Mouse (Mus musculus) heart, embryonic 14.5 days (tissue): ENCODE data around the gene Fbxo46. TPM values are rescaled to one million over a fixed set of nuclear protein-coding genes. Genes with fewer than 3 reads are reported as not detected.

Experiments used
- ATAC-seq: fragments of 200-750 bp; cut with Nextera tagmentation; 2 replicates; pipeline ENCODE4 v1.8.0; 2017; ENCODE audit warnings: low read depth, moderate TSS enrichment; ENCODE audit not compliant: insufficient number of reproducible peaks, insufficient read depth, low FRiP score
- H3K27ac ChIP-seq, 2 experiments: fragments of 200-500 bp in 1 of 2; fragments of 300-500 bp in 1 of 2; sonication (generic) in 1 of 2; replicated peaks in 1 of 2; 2 replicates each; pipeline ENCODE4 v1.5.1; 2012 to 2014; ENCODE audit warnings: low read depth in 2 of 2, low read length in 2 of 2, control low read depth in 1 of 2, mild to moderate bottlenecking in 1 of 2, mixed read lengths in 1 of 2; ENCODE audit not compliant: control insufficient read depth in 1 of 2, insufficient read depth in 1 of 2
- H3K27me3 ChIP-seq: fragments of 300-500 bp; sonication (generic); 2 replicates; pipeline ENCODE4 v1.6.1; 2014; ENCODE audit warnings: mild to moderate bottlenecking, low read length, control low read depth; ENCODE audit not compliant: control insufficient read depth, insufficient read depth
- H3K36me3 ChIP-seq: fragments of 300-500 bp; sonication (generic); 2 replicates; pipeline ENCODE4 v1.6.1; 2014; ENCODE audit warnings: mild to moderate bottlenecking, control low read depth, low read length, mixed read lengths; ENCODE audit not compliant: control insufficient read depth, insufficient read depth
- H3K4me1 ChIP-seq, 2 experiments: fragments of 200-500 bp in 1 of 2; fragments of 300-500 bp in 1 of 2; sonication (generic) in 1 of 2; 2 replicates each; pipeline ENCODE4 v1.6.1; 2012 to 2014; ENCODE audit warnings: low read length in 2 of 2, control low read depth in 1 of 2, mixed read lengths in 1 of 2; ENCODE audit not compliant: control insufficient read depth in 2 of 2, insufficient read depth in 2 of 2
- H3K4me2 ChIP-seq: fragments of 300-500 bp; sonication (generic); 2 replicates; pipeline ENCODE4 v1.6.1; 2014; ENCODE audit warnings: mild to moderate bottlenecking, low read length
- H3K4me3 ChIP-seq, 2 experiments: fragments of 200-500 bp in 1 of 2; fragments of 300-500 bp in 1 of 2; sonication (generic) in 1 of 2; 2 replicates each; pipeline ENCODE4 v1.5.1; 2012 to 2014; ENCODE audit warnings: low read length in 2 of 2, mild to moderate bottlenecking in 2 of 2, control low read depth in 1 of 2, low read depth in 1 of 2, moderate library complexity in 1 of 2; ENCODE audit not compliant: control insufficient read depth in 1 of 2, insufficient read depth in 1 of 2
- H3K9ac ChIP-seq: fragments of 300-500 bp; sonication (generic); 2 replicates; pipeline ENCODE4 v1.6.1; 2014; ENCODE audit warnings: mild to moderate bottlenecking, low read length
- H3K9me3 ChIP-seq: fragments of 300-500 bp; sonication (generic); 2 replicates; pipeline ENCODE4 v1.6.1; 2016; ENCODE audit warnings: low read length, control low read depth; ENCODE audit not compliant: control insufficient read depth
- WGBS: fragments of 180-500 bp; shearing (Covaris S2); extraction: QIAGEN DNeasy Blood & Tissue Kit; methylation state at CpG from one replicate; pipeline ENCODE4 v1.1.7; 2014; 5-methylcytosine and 5-hydroxymethylcytosine counted together
- polyA plus RNA-seq: library from polyadenylated mRNA; unstranded; fragments of >200 nt; fragmentation: Nextera tagmentation; extraction: Ambion mirVana; gene quantifications from 2 replicates; pipeline ENCODE4 v1.2.1, GENCODE M21; 2014

Gene Fbxo46
- polyA plus RNA-seq, 1 experiment from 2014 or later: 5.6 TPM

DNA sequence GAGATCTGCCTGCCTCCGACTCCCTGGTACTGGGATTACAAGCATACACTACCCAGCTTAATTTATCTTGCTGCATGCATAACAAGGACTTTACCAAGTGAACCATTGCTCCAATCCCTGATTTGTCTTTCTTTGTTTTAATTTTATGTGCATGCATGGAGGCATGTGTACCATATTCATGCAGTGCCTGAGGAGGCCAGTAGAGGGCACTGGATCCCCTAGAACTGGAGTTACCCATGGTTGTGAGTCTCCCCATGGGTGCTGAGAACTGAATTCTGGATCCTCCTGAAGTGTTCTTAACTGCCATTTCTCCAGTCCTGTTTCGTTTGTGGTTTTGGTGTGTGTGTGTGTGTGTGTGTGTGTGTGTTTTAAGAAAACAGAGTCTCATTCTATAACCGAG, 47.3 kb downstream of the Fbxo46 start:
- Histone ChIP-seq H3K4me1 (peaks cover 44 to 54% of the 10 kb centered on the region in 2 experiments), H3K4me2 (no peak overlapping the region), H3K36me3 (peaks cover 8% of the 10 kb centered on the region), H3K9ac (no peak overlapping the region), H3K9me3 (no peaks in the 10 kb centered on the region), H3K4me3 (no peak overlapping the region), H3K27ac (peak overlapping the region; percentile 54 to 93; a peak in 3 of 4 replicates), H3K27me3 (no peaks in the 10 kb centered on the region)
- ATAC-seq: no peak
- 86% methylated on average over 3 of the region's 3 CpGs for WGBS

- H3K9ac ChIP-seq: no peak overlapping the region
- WGBS: 58% methylated on average over 10 of the region's 10 CpGs
- H3K4me2 ChIP-seq: peak overlapping the region; percentile 48
- no peaks in the 10 kb centered on the region for H3K27me3 ChIP-seq
- H3K4me1 ChIP-seq: peaks cover 45 to 55% of the 10 kb centered on the region in 2 experiments
- H3K9me3 ChIP-seq: no peaks in the 10 kb centered on the region
- ATAC-seq: no peak
- H3K27ac ChIP-seq: peak overlapping the region; percentile 96 to 99
- H3K36me3 ChIP-seq: no peaks in the 10 kb centered on the region
- H3K4me3 ChIP-seq: no peak overlapping the region
Measured at GRCm38 (mm10) chr7:19169506-19169905, 49.8 kb downstream of the Fbxo46 start.

- peaks cover 39 to 49% of the 10 kb centered on the region in 2 experiments for H3K4me1 ChIP-seq
- peak overlapping the region; percentile 96 to 99 for H3K27ac ChIP-seq
- H3K4me2 ChIP-seq: peak overlapping the region; percentile 48
- no peaks in the 10 kb centered on the region for H3K36me3 ChIP-seq
- no peak overlapping the region for H3K4me3 ChIP-seq
- H3K9me3 ChIP-seq: no peaks in the 10 kb centered on the region
- peak overlapping the region; percentile 58 for H3K9ac ChIP-seq
- 5% methylated on average over 8 of the region's 8 CpGs for WGBS
- ATAC-seq: peak; percentile 87
- H3K27me3 ChIP-seq: no peaks in the 10 kb centered on the region
Measured at GRCm38 (mm10) chr7:19170142-19170541, 50.5 kb downstream of the Fbxo46 start.

GRCm38 (mm10) chr7:19171831-19172230, 52.2 kb downstream of the Fbxo46 start:
- no peak overlapping the region for H3K4me2 ChIP-seq
- 14% methylated on average over 8 of the region's 8 CpGs for WGBS

GRCm38 (mm10) chr7:19172874-19173273, 53.2 kb downstream of the Fbxo46 start:
- no peaks in the 10 kb centered on the region for H3K36me3 ChIP-seq

More at GRCm38 (mm10) chr7:19171831-19172230, 52.2 kb downstream of the Fbxo46 start:
- Histone ChIP-seq H3K4me3 (no peak overlapping the region), H3K4me1 (peaks cover 34 to 45% of the 10 kb centered on the region in 2 experiments), H3K36me3 (no peaks in the 10 kb centered on the region), H3K9me3 (no peaks in the 10 kb centered on the region), H3K9ac (peak overlapping the region; percentile 50; the same call in 1 of the 2 replicates), H3K27me3 (peaks cover 16% of the 10 kb centered on the region), H3K27ac (peak overlapping the region; percentile 74 to 79)
- ATAC-seq: no peak

DNA sequence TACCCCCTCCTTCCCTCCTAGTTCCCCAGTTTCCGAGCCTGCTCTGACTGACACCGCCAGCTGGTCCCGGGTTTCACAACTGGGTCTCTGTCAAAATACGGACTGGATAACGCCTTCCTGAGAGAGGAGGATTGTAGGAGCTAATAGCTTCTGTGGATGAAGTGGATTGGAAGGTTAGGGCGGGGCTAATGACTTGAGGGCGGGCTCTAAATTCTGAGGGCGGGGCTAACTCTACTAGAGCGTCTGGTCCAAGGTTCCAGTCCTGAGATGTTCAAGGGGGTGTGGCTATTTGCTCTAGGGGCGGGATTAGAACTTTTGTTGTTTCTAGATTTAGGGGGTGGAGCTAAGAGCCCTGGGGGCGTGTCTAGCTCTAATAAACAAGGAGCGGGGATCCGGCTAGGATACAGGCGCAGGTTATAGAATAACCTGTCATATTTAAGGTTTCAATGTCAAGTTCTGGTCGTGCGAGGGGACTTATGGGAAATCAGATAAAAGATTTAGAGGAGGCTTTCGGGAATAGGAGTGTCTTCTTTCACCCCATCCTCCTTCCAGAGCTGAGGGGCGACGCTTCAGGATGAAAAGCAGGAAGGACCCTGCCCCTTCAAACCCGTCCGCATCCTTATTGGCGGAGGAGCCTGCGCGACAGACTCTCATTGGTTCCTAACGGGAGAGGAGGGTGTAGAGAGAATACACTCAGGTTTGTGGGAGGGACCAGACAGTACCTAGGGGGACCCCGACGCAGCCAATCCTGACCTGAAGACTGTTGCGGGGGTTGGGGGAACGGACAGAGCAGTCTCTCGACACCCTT, 56.3 kb downstream of the Fbxo46 start, which contains the start of gene Eml2:
TSS of gene Eml2 (plus strand) at position 714 of the 808 bp plus-strand sequence.
- H3K27me3 ChIP-seq: peaks cover 44% of the 10 kb centered on the region
- WGBS: 2% methylated on average over 30 of the region's 30 CpGs
- no peaks in the 10 kb centered on the region for H3K36me3 ChIP-seq
- H3K4me1 ChIP-seq: peaks cover 17 to 29% of the 10 kb centered on the region in 2 experiments
- H3K4me3 ChIP-seq: peak within 1 kb of the TSS in 1 of 2 experiments; percentile 14; a peak in 2 of 4 replicates
- no peak within 1 kb of the TSS for H3K9ac ChIP-seq
- no peak within 1 kb of the TSS for H3K27ac ChIP-seq
- ATAC-seq: no peak
- H3K4me2 ChIP-seq: peak within 1 kb of the TSS; percentile 41
- peaks cover 3% of the 10 kb centered on the region; the same call in 1 of the 2 replicates for H3K9me3 ChIP-seq

More at GRCm38 (mm10) chr7:19172874-19173273, 53.2 kb downstream of the Fbxo46 start:
- Histone ChIP-seq H3K4me2 (peak overlapping the region; percentile 52), H3K27ac (peak overlapping the region; percentile 74 to 79), H3K4me3 (peak overlapping the region; percentile 21 to 27; a peak in 3 of 4 replicates), H3K9ac (peak overlapping the region; percentile 26; the same call in 1 of the 2 replicates), H3K9me3 (no peaks in the 10 kb centered on the region), H3K27me3 (peaks cover 26% of the 10 kb centered on the region), H3K4me1 (peaks cover 34 to 45% of the 10 kb centered on the region in 2 experiments)
- WGBS: 4% methylated on average over 17 of the region's 17 CpGs
- ATAC-seq: no peak

DNA sequence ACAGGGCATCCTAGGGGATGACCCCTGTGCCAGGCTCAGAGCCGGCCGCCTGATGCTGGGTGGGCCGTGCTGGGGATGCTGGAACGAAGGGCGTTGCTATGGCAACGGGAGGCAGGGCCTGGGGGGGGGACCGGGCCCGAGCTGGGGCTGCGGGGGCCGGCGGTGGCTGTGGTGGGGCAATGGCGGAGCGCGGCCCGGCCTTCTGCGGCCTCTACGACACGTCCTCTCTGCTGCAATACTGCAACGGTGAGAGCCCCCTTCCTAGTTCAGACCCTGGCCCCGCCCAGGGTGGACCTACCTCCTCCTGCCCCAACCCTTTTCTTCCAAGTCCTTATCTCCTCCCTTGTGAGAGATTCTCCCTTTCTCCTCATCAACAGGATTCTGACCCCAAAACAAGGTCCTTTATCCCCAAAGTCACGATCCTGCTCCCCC, 56.9 kb downstream of the Fbxo46 start:
- H3K27ac ChIP-seq: no peak overlapping the region
- no peaks in the 10 kb centered on the region for H3K36me3 ChIP-seq
- 9% methylated on average over 21 of the region's 21 CpGs for WGBS
- H3K9ac ChIP-seq: no peak overlapping the region
- peak overlapping the region; percentile 41 for H3K4me2 ChIP-seq
- peak overlapping the region in 1 of 2 experiments; percentile 14; a peak in 2 of 4 replicates for H3K4me3 ChIP-seq
- peaks cover 17 to 28% of the 10 kb centered on the region in 2 experiments for H3K4me1 ChIP-seq
- peaks cover 44% of the 10 kb centered on the region for H3K27me3 ChIP-seq
- no peak for ATAC-seq
- peaks cover 3% of the 10 kb centered on the region; the same call in 1 of the 2 replicates for H3K9me3 ChIP-seq
